Mouse (Mus musculus) forebrain, embryonic 10.5 days (tissue): ENCODE data around the gene Plekha6. TPM values are rescaled to one million over a fixed set of nuclear protein-coding genes. Genes with fewer than 3 reads are reported as not detected.
A peak's percentile ranks its signal among the peaks of the same experiment; 100 is the strongest.
"Not testable (repeated sequence)": the region's sequence is repeated elsewhere in the genome, so short reads cannot be mapped to it uniquely, and the experiment has no call there.

ENCODE experiments used
- DNase-seq: peaks from one replicate; pipeline ENCODE4 v3.0.0-alpha.2; 2017; ENCODE audit warnings: low spot score; ENCODE audit errors: extremely low spot score
- H3K27ac ChIP-seq: fragments of 300-500 bp; sonication (generic); 2 replicates; pipeline ENCODE4 v1.5.1; 2016; ENCODE audit warnings: mild to moderate bottlenecking
- H3K27me3 ChIP-seq: fragments of 300-500 bp; sonication (generic); 2 replicates; pipeline ENCODE4 v1.6.1; 2016; ENCODE audit warnings: mild to moderate bottlenecking; ENCODE audit not compliant: poor library complexity, severe bottlenecking
- H3K36me3 ChIP-seq: fragments of 300-500 bp; sonication (generic); replicated peaks from 2 replicates; pipeline ENCODE4 v1.6.1; 2016; ENCODE audit warnings: mild to moderate bottlenecking, moderate library complexity
- H3K4me1 ChIP-seq: fragments of 300-500 bp; sonication (generic); 2 replicates; pipeline ENCODE4 v1.6.1; 2016
- H3K4me3 ChIP-seq: fragments of 300-500 bp; sonication (generic); 2 replicates; pipeline ENCODE4 v1.5.1; 2016; ENCODE audit warnings: mild to moderate bottlenecking, moderate library complexity
- H3K9me3 ChIP-seq: fragments of 300-500 bp; sonication (generic); 2 replicates; pipeline ENCODE4 v1.6.1; 2016; ENCODE audit warnings: mild to moderate bottlenecking, moderate library complexity
- WGBS: fragments of 180-500 bp; shearing (Covaris S2); methylation state at CpG from one replicate; pipeline ENCODE4 v1.1.7; 2016; 5-methylcytosine and 5-hydroxymethylcytosine counted together
- polyA plus RNA-seq: library from polyadenylated mRNA; unstranded; fragments of >200 nt; fragmentation: Nextera tagmentation; extraction: Ambion mirVana; gene quantifications from 2 replicates; pipeline ENCODE4 v1.2.1, GENCODE M21; 2016

Gene Plekha6
- polyA plus RNA-seq, 1 experiment from 2014 or later = 9.9 TPM

- Histone ChIP-seq H3K4me1 (peaks cover 27% of the 10 kb centered on the region), H3K36me3 (no peaks in the 10 kb centered on the region), H3K9me3 (no peaks in the 10 kb centered on the region), H3K27me3 (peaks cover 69% of the 10 kb centered on the region), H3K4me3 (peak overlapping the region; percentile 51), H3K27ac (peak overlapping the region; percentile 82)
- 7% methylated on average over 34 of the region's 34 CpGs for WGBS
- DNase-seq = peak; percentile 37
Measured at GRCm38 (mm10) chr1:133328896-133329637, 165.1 kb downstream of the Plekha6 start.

GRCm38 (mm10) chr1:133329638-133329964 lies 165.6 kb downstream of the Plekha6 start:
- no peak for DNase-seq
- Histone ChIP-seq H3K27ac (peak overlapping the region; percentile 82), H3K27me3 (peaks cover 69% of the 10 kb centered on the region)

GRCm38 (mm10) chr1:133331142-133331541 lies 167.1 kb downstream of the Plekha6 start:
- Histone ChIP-seq H3K27ac (no peak overlapping the region), H3K4me3 (no peak overlapping the region), H3K9me3 (no peaks in the 10 kb centered on the region), H3K27me3 (peaks cover 64% of the 10 kb centered on the region), H3K36me3 (no peaks in the 10 kb centered on the region), H3K4me1 (peaks cover 27% of the 10 kb centered on the region)
- no peak for DNase-seq
- 73% methylated on average over 3 of the region's 3 CpGs for WGBS

More at GRCm38 (mm10) chr1:133329638-133329964, 165.6 kb downstream of the Plekha6 start:
- Histone ChIP-seq H3K4me1 (peaks cover 27% of the 10 kb centered on the region), H3K36me3 (no peaks in the 10 kb centered on the region), H3K9me3 (no peaks in the 10 kb centered on the region), H3K4me3 (peak overlapping the region; percentile 51)
- 17% methylated on average over 7 of the region's 7 CpGs for WGBS

GRCm38 (mm10) chr1:133332656-133333430 lies 168.8 kb downstream of the Plekha6 start:
- Histone ChIP-seq H3K9me3 (no peaks in the 10 kb centered on the region), H3K36me3 (no peaks in the 10 kb centered on the region), H3K4me3 (no peak overlapping the region), H3K27ac (no peak overlapping the region), H3K4me1 (peaks cover 27% of the 10 kb centered on the region), H3K27me3 (peaks cover 48% of the 10 kb centered on the region)
- no peak for DNase-seq
- 90% methylated on average over 11 of the region's 11 CpGs for WGBS

GRCm38 (mm10) chr1:133333937-133334336 lies 169.9 kb downstream of the Plekha6 start:
- no peak for DNase-seq
- WGBS = 86% methylated on average over 6 of the region's 6 CpGs
- H3K4me3 ChIP-seq = no peak overlapping the region
- peaks cover 17% of the 10 kb centered on the region for H3K4me1 ChIP-seq
- no peaks in the 10 kb centered on the region for H3K36me3 ChIP-seq
- H3K9me3 ChIP-seq = no peaks in the 10 kb centered on the region
- H3K27me3 ChIP-seq = peaks cover 37% of the 10 kb centered on the region
- H3K27ac ChIP-seq = no peak overlapping the region

GRCm38 (mm10) chr1:133340403-133340802 lies 176.4 kb downstream of the Plekha6 start:
- 77% methylated on average over 1 of the region's 1 CpGs for WGBS
- DNase-seq, H3K9me3 ChIP-seq, H3K4me3 ChIP-seq, H3K4me1 ChIP-seq, H3K27ac ChIP-seq, H3K27me3 ChIP-seq, H3K36me3 ChIP-seq: not testable (repeated sequence)

- Histone ChIP-seq H3K27ac (no peak overlapping the region), H3K4me3 (no peak overlapping the region), H3K4me1 (no peaks in the 10 kb centered on the region), H3K36me3 (no peaks in the 10 kb centered on the region), H3K27me3 (no peaks in the 10 kb centered on the region), H3K9me3 (no peaks in the 10 kb centered on the region)
- DNase-seq = no peak
- 89% methylated on average over 2 of the region's 2 CpGs for WGBS
Measured at GRCm38 (mm10) chr1:133344357-133344756, 180.3 kb downstream of the Plekha6 start.

- Histone ChIP-seq H3K27me3 (no peaks in the 10 kb centered on the region), H3K4me1 (0 out of 2 replicates have a peak, but pooled peaks cover 4% of the 10 kb centered on the region), H3K4me3 (no peak overlapping the region), H3K36me3 (no peaks in the 10 kb centered on the region), H3K9me3 (no peaks in the 10 kb centered on the region), H3K27ac (no peak overlapping the region)
- 89% methylated on average over 9 of the region's 9 CpGs for WGBS
- no peak for DNase-seq
Measured at GRCm38 (mm10) chr1:133346531-133346930, 182.5 kb downstream of the Plekha6 start.

- DNase-seq = no peak
- Histone ChIP-seq H3K27me3 (peaks cover 2% of the 10 kb centered on the region; the same call in 1 of the 2 replicates), H3K4me1 (peaks cover 10% of the 10 kb centered on the region; the same call in 1 of the 2 replicates), H3K4me3 (no peak overlapping the region), H3K36me3 (no peaks in the 10 kb centered on the region), H3K9me3 (no peaks in the 10 kb centered on the region), H3K27ac (no peak overlapping the region)
- WGBS = 84% methylated on average over 3 of the region's 3 CpGs
Measured at GRCm38 (mm10) chr1:133347226-133347625, 183.2 kb downstream of the Plekha6 start.

GRCm38 (mm10) chr1:133347693-133348520 lies 183.9 kb downstream of the Plekha6 start:
- peaks cover 8% of the 10 kb centered on the region; the same call in 1 of the 2 replicates for H3K27me3 ChIP-seq
- no peak overlapping the region for H3K27ac ChIP-seq
- no peak overlapping the region for H3K4me3 ChIP-seq
- no peaks in the 10 kb centered on the region for H3K9me3 ChIP-seq
- DNase-seq = no peak
- 85% methylated on average over 11 of the region's 11 CpGs for WGBS
- H3K36me3 ChIP-seq = no peaks in the 10 kb centered on the region
- peaks cover 10% of the 10 kb centered on the region; the same call in 1 of the 2 replicates for H3K4me1 ChIP-seq

GRCm38 (mm10) chr1:133350210-133350609 lies 186.2 kb downstream of the Plekha6 start, which contains the start of gene Ren1:
TSS of gene Ren1 (plus strand) at chr1:133350510.
- 88% methylated on average over 1 of the region's 1 CpGs for WGBS

GRCm38 (mm10) chr1:133351762-133352161 lies 187.8 kb downstream of the Plekha6 start:
- peaks cover 44% of the 10 kb centered on the region for H3K27me3 ChIP-seq
- 61% methylated on average over 9 of the region's 9 CpGs for WGBS
- H3K9me3 ChIP-seq = no peaks in the 10 kb centered on the region
- H3K27ac ChIP-seq = no peak overlapping the region
- peaks cover 28% of the 10 kb centered on the region for H3K4me1 ChIP-seq
- H3K4me3 ChIP-seq = no peak overlapping the region
- no peak for DNase-seq
- H3K36me3 ChIP-seq = no peaks in the 10 kb centered on the region

More at GRCm38 (mm10) chr1:133350210-133350609, 186.2 kb downstream of the Plekha6 start, which contains the start of gene Ren1:
- H3K4me1 ChIP-seq = peaks cover 14% of the 10 kb centered on the region; the same call in 1 of the 2 replicates
- no peak within 1 kb of the TSS for H3K27ac ChIP-seq
- peaks cover 29% of the 10 kb centered on the region for H3K27me3 ChIP-seq
- no peak within 1 kb of the TSS for H3K4me3 ChIP-seq
- no peaks in the 10 kb centered on the region for H3K36me3 ChIP-seq
- DNase-seq = no peak
- H3K9me3 ChIP-seq = no peaks in the 10 kb centered on the region
